Mouse (Mus musculus) gastrocnemius, postnatal 14 days (tissue): ENCODE results near the gene Gm21117. TPM values are rescaled to one million over a fixed set of nuclear protein-coding genes. Genes with fewer than 3 reads are reported as not detected.
"Not testable (repeated sequence)": the region's sequence is repeated elsewhere in the genome, so short reads cannot be mapped to it uniquely, and the experiment has no call there.

Experiments used
- DNase-seq: peaks from one replicate; pipeline ENCODE4 v3.0.0; 2021; ENCODE audit warnings: mixed read lengths
- intact Hi-C: fragments of 180-260 bp; cut with DNase I; formaldehyde crosslinking; loops from one replicate; pipeline ENCODE4 v1.15.1; 2025; ENCODE audit warnings: low total_unique reads
- long read RNA-seq, 2 experiments: library from polyadenylated mRNA; stranded (forward); transcript quantifications; one replicate each; pipeline ENCODE4 v2.0.0; 2021
- total RNA-seq, 2 experiments: library from RNA; stranded (reverse); gene quantifications; 2 replicates each; pipeline ENCODE4 v1.2.3; 2021

Gene Gm21117
- not detected for total RNA-seq
- long read RNA-seq, experiment 1 = 0 reads
- long read RNA-seq, experiment 2 = 0 reads

- DNase-seq, intact Hi-C loops: not testable (repeated sequence)
These were observed at the start of gene Gm21117 for GRCm38 (mm10) chrY:51124920-51125319. Gene Gm21117, plus strand, starts transcription at chrY:51125220.
